Mouse (Mus musculus): ENCODE results near the gene Btbd7. TPM values are rescaled to one million over a fixed set of nuclear protein-coding genes. Genes with fewer than 3 reads are reported as not detected.

The Btbd7 gene
- polyA plus RNA-seq, 1 experiment from 2014 or later, result 14.7 TPM

- ATAC-seq, result no peak
- H3K4me1 ChIP-seq (ENCODE audit: insufficient read depth, low read depth, low read length), result peaks cover 5% of the 10 kb centered on the region; the same call in 1 of the 2 replicates
- H3K9me3 ChIP-seq (ENCODE audit: low read length), result no peaks in the 10 kb centered on the region
- no peak overlapping the region for H3K9ac ChIP-seq (replicated peaks; ENCODE audit: low read depth)
- DNase-seq (ENCODE audit: low spot score), result peak; percentile 52
- WGBS, result 46% methylated on average over 6 of the region's 6 CpGs
- peak overlapping the region; percentile 92; the same call in 1 of the 2 replicates for H3K4me2 ChIP-seq (replicated peaks; ENCODE audit: low read depth, low read length)
- H3K27ac ChIP-seq (ENCODE audit: low read length), result no peak overlapping the region
- no peaks in the 10 kb centered on the region for H3K36me3 ChIP-seq (ENCODE audit: insufficient read depth, low read length)
- H3K27me3 ChIP-seq (replicated peaks; ENCODE audit: insufficient read depth, low read length), result no peaks in the 10 kb centered on the region
- H3K4me3 ChIP-seq (ENCODE audit: low read depth, low read length), result 0 out of 2 replicates have a peak overlapping the region, but pooled peaks have one; percentile 74
- TF ChIP-seq EP300 (IDR thresholded peaks at IDR 0.05) (no peak), CTCF (IDR thresholded peaks at IDR 0.05) (0 out of 2 replicates have a peak, but pooled peaks have one; percentile 17)
These were observed 133.4 kb downstream of the Btbd7 start for GRCm38 (mm10) chr12:102744839-102745238.

DNA sequence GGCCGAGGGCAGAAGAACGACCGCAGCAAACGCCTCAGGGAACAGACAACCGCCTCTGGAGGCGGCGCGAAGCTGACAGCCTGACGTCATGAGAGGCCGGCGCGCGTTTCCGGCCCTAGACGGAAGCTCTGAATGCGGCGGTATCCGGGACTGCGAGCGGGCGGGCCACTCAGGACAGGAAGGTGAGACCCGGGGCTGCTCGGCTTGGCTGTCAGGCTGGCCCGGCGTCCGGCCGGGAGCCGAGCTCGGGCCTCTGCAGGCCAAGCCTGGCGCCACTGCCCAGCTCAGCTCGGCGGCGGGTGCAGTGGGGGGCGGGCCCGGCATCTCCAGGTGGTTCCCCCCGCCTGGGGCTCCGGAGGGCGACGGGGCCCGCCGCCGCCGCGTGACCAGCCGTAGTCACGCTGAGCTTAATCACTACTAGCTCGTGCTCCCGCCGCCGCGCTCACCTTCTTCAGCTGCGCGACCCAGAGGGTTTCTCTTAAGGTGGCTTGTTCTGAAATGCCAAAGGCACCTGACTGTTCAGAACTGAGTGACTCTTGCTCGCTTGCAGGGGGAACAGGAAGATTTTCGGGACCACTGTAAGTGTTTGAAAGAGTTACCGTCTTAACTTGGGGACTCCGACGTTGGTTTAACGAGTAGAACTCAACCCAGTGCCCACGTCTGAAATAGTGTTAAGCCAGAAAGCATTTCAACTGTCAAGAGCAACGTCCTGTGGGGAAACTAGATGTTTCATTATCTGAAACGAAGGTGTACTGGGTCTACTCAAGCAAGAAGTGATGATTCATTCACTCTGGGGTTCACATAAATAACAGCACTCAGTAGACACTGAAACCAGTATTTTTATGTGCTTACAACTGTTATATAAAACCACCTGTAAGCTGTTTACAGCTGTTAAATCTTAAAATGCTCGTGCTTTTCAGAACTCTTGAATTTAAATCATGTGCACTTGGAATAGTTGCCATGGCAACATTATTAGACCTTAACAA is 134.4 kb downstream of the Btbd7 start, which contains the start of the genes Moap1 and Tmem251:
Moap1 (minus strand) TSS at position 73 of the 986 bp plus-strand sequence.
Tmem251 (plus strand) TSS at position 174 of the 986 bp plus-strand sequence.
- Histone ChIP-seq H3K4me2 (replicated peaks; ENCODE audit: low read depth, low read length) (peak within 1 kb of the TSS; percentile 92), H3K4me3 (ENCODE audit: low read depth, low read length) (peak within 1 kb of the TSS; percentile 74), H3K9ac (replicated peaks; ENCODE audit: low read depth) (peak within 1 kb of the TSS; percentile 73), H3K27ac (ENCODE audit: low read length) (peak within 1 kb of the TSS; percentile 94), H3K9me3 (ENCODE audit: low read length) (no peaks in the 10 kb centered on the region), H3K4me1 (ENCODE audit: insufficient read depth, low read depth, low read length) (peaks cover 5% of the 10 kb centered on the region; the same call in 1 of the 2 replicates), H3K27me3 (replicated peaks; ENCODE audit: insufficient read depth, low read length) (no peaks in the 10 kb centered on the region), H3K36me3 (ENCODE audit: insufficient read depth, low read length) (no peaks in the 10 kb centered on the region)
- ATAC-seq (peak; percentile 99), DNase-seq (ENCODE audit: low spot score) (peak; percentile 96)
- TF ChIP-seq CTCF (IDR thresholded peaks at IDR 0.05), result no peak
- TF ChIP-seq EP300 (IDR thresholded peaks at IDR 0.05), result no peak
- WGBS, result under 1% methylated on average over 62 of the region's 63 CpGs

- Histone ChIP-seq H3K4me3 (ENCODE audit: low read depth, low read length) (peak overlapping the region; percentile 74), H3K4me2 (replicated peaks; ENCODE audit: low read depth, low read length) (peak overlapping the region; percentile 92), H3K27ac (ENCODE audit: low read length) (peak overlapping the region; percentile 94), H3K9me3 (ENCODE audit: low read length) (no peaks in the 10 kb centered on the region), H3K4me1 (ENCODE audit: insufficient read depth, low read depth, low read length) (peaks cover 5% of the 10 kb centered on the region; the same call in 1 of the 2 replicates), H3K36me3 (ENCODE audit: insufficient read depth, low read length) (no peaks in the 10 kb centered on the region), H3K27me3 (replicated peaks; ENCODE audit: insufficient read depth, low read length) (no peaks in the 10 kb centered on the region), H3K9ac (replicated peaks; ENCODE audit: low read depth) (peak overlapping the region; percentile 73)
- TF ChIP-seq CTCF (IDR thresholded peaks at IDR 0.05) (no peak), EP300 (IDR thresholded peaks at IDR 0.05) (no peak)
- WGBS, result 4% methylated on average over 33 of the region's 33 CpGs
- no peak for DNase-seq (ENCODE audit: low spot score)
- peak; percentile 4 for ATAC-seq
These were observed 135.2 kb downstream of the Btbd7 start for GRCm38 (mm10) chr12:102743036-102743588.

- no peak overlapping the region for H3K27ac ChIP-seq (ENCODE audit: low read length)
- H3K4me3 ChIP-seq (ENCODE audit: low read depth, low read length), result no peak overlapping the region
- DNase-seq (ENCODE audit: low spot score) (no peak), ATAC-seq (no peak)
- no peak overlapping the region for H3K9ac ChIP-seq (replicated peaks; ENCODE audit: low read depth)
- no peak overlapping the region for H3K4me2 ChIP-seq (replicated peaks; ENCODE audit: low read depth, low read length)
- no peaks in the 10 kb centered on the region for H3K36me3 ChIP-seq (ENCODE audit: insufficient read depth, low read length)
- no peaks in the 10 kb centered on the region for H3K27me3 ChIP-seq (replicated peaks; ENCODE audit: insufficient read depth, low read length)
- no peaks in the 10 kb centered on the region for H3K9me3 ChIP-seq (ENCODE audit: low read length)
- TF ChIP-seq EP300 (IDR thresholded peaks at IDR 0.05) (no peak), CTCF (IDR thresholded peaks at IDR 0.05) (no peak)
- peaks cover 5% of the 10 kb centered on the region; the same call in 1 of the 2 replicates for H3K4me1 ChIP-seq (ENCODE audit: insufficient read depth, low read depth, low read length)
- WGBS, result 69% methylated on average over 7 of the region's 7 CpGs
These were observed 136.2 kb downstream of the Btbd7 start for GRCm38 (mm10) chr12:102742056-102742455.

- H3K36me3 ChIP-seq (ENCODE audit: insufficient read depth, low read length), result no peaks in the 10 kb centered on the region
- no peaks in the 10 kb centered on the region for H3K27me3 ChIP-seq (replicated peaks; ENCODE audit: insufficient read depth, low read length)
- TF ChIP-seq CTCF (IDR thresholded peaks at IDR 0.05), result peak; percentile 69
- TF ChIP-seq EP300 (IDR thresholded peaks at IDR 0.05), result no peak
- H3K4me2 ChIP-seq (replicated peaks; ENCODE audit: low read depth, low read length), result no peak overlapping the region
- WGBS, result 59% methylated on average over 3 of the region's 3 CpGs
- DNase-seq (ENCODE audit: low spot score) (peak; percentile 42), ATAC-seq (no peak)
- H3K9ac ChIP-seq (replicated peaks; ENCODE audit: low read depth), result no peak overlapping the region
- no peak overlapping the region for H3K27ac ChIP-seq (ENCODE audit: low read length)
- H3K4me1 ChIP-seq (ENCODE audit: insufficient read depth, low read depth, low read length), result peaks cover 5% of the 10 kb centered on the region; the same call in 1 of the 2 replicates
- no peak overlapping the region for H3K4me3 ChIP-seq (ENCODE audit: low read depth, low read length)
- H3K9me3 ChIP-seq (ENCODE audit: low read length), result no peaks in the 10 kb centered on the region
These were observed 138.0 kb downstream of the Btbd7 start for GRCm38 (mm10) chr12:102740285-102740684.

DNA sequence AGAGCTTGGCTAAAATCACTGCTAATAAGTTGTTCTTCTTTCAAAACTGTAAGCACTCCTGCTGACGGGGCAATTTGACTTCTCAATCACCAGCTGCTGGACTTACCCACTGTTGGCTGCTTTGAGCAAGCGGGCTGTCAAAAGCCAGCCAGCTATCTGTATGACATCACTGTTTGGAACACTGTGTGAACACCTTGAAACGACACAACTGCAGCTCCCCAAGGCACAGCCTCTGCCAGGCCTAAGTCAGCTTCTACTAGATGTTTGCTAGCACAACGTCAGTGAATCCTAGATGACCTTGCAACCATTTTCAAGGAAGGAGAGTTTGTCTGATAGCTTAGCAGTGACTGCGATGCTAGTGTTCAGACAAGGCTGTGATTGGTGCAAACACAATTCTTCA is 139.2 kb downstream of the Btbd7 start:
- ATAC-seq (no peak), DNase-seq (ENCODE audit: low spot score) (no peak)
- Histone ChIP-seq H3K27me3 (replicated peaks; ENCODE audit: insufficient read depth, low read length) (no peaks in the 10 kb centered on the region), H3K9me3 (ENCODE audit: low read length) (no peaks in the 10 kb centered on the region), H3K4me3 (ENCODE audit: low read depth, low read length) (no peak overlapping the region), H3K36me3 (ENCODE audit: insufficient read depth, low read length) (no peaks in the 10 kb centered on the region), H3K27ac (ENCODE audit: low read length) (no peak overlapping the region), H3K4me1 (ENCODE audit: insufficient read depth, low read depth, low read length) (no peaks in the 10 kb centered on the region), H3K4me2 (replicated peaks; ENCODE audit: low read depth, low read length) (no peak overlapping the region), H3K9ac (replicated peaks; ENCODE audit: low read depth) (no peak overlapping the region)
- WGBS, result 68% methylated on average over 5 of the region's 5 CpGs
- TF ChIP-seq EP300 (IDR thresholded peaks at IDR 0.05), result no peak
- no peak for TF ChIP-seq CTCF (IDR thresholded peaks at IDR 0.05)

Data from lung, postnatal 0 days (tissue).